Mouse (Mus musculus) brain, embryonic 14.5 days (tissue): ENCODE measurements around the gene Gtf2ird2.

ENCODE experiments used
- CTCF ChIP-seq: fragments of 200-500 bp; IDR thresholded peaks from 2 replicates; pipeline ENCODE4 v1.5.1; 2012; ENCODE audit warnings: inconsistent platforms, mild to moderate bottlenecking, moderate library complexity, borderline replicate concordance; ENCODE audit not compliant: insufficient read depth, insufficient read length; ENCODE audit errors: extremely low read depth
- POLR2A ChIP-seq: fragments of 200-500 bp; IDR thresholded peaks from 2 replicates; pipeline ENCODE4 v1.6.1; 2012; ENCODE audit warnings: mild to moderate bottlenecking, inconsistent platforms, borderline replicate concordance; ENCODE audit not compliant: poor library complexity, insufficient read depth, insufficient read length, severe bottlenecking; ENCODE audit errors: extremely low read depth

GRCm38 (mm10) chr5:134141236-134141635 is 42.6 kb upstream of the Gtf2ird2 start:
- TF ChIP-seq POLR2A, result no peak
- TF ChIP-seq CTCF, result no peak
